Mouse (Mus musculus) kidney, postnatal 4 days (tissue): ENCODE results near the gene Gm3486.
"Not testable (repeated sequence)": the region's sequence is repeated elsewhere in the genome, so short reads cannot be mapped to it uniquely, and the experiment has no call there.

ENCODE experiments used
- DNase-seq, 2 experiments: peaks; one replicate each; pipeline ENCODE4 v3.0.0; 2021; ENCODE audit warnings: mixed read lengths in 2 of 2

Gene Gm3486

GRCm38 (mm10) chr14:41489385-41489784, at the start of gene Gm3486:
Gene Gm3486, minus strand, starts transcription at chr14:41489485.
- not testable (repeated sequence) for DNase-seq

GRCm38 (mm10) chr14:41524695-41525094, 35.4 kb upstream of the Gm3486 start:
- not testable (repeated sequence) for DNase-seq

- peak; percentile 4 to 12 for DNase-seq
These were observed 31.4 kb upstream of the Gm3486 start for GRCm38 (mm10) chr14:41520683-41521082.

- not testable (repeated sequence) for DNase-seq
These were observed 35.9 kb downstream of the Gm3486 start, which contains the start of gene Gm7954 for GRCm38 (mm10) chr14:41453418-41453817. Gene Gm7954, minus strand, starts transcription at chr14:41453518.
